Mouse (Mus musculus) brown adipose tissue, adult 24 weeks (tissue): ENCODE data around the gene Scgb1b3. TPM values are rescaled to one million over a fixed set of nuclear protein-coding genes. Genes with fewer than 3 reads are reported as not detected.

Experiments
- H3K27ac ChIP-seq: fragments of 200-500 bp; replicated peaks from 2 replicates; pipeline ENCODE4 v1.5.1; 2012; ENCODE audit warnings: low read depth, mild to moderate bottlenecking, low read length
- H3K4me1 ChIP-seq: fragments of 200-500 bp; 2 replicates; pipeline ENCODE4 v1.6.1; 2012; ENCODE audit warnings: low read length, mixed read lengths; ENCODE audit not compliant: control insufficient read depth, insufficient read depth, insufficient read length
- H3K4me3 ChIP-seq: fragments of 200-500 bp; 2 replicates; pipeline ENCODE4 v1.5.1; 2012; ENCODE audit warnings: low read depth, mild to moderate bottlenecking, low read length, moderate library complexity; ENCODE audit not compliant: insufficient read depth
- polyA plus RNA-seq: library from polyadenylated mRNA; stranded (reverse); fragments of >200 nt; gene quantifications from 2 replicates; pipeline ENCODE4 v1.2.4, GENCODE M21; 2012; ENCODE audit not compliant: missing spikeins, insufficient read depth, insufficient read length

Gene Scgb1b3
- polyA plus RNA-seq = not detected in 2 replicates

- Histone ChIP-seq H3K27ac (no peak within 1 kb of the TSS), H3K4me3 (no peak within 1 kb of the TSS), H3K4me1 (no peaks in the 10 kb centered on the region)
Observed at GRCm38 (mm10) chr7:31375292-31375691, at the start of gene Scgb1b3. Scgb1b3 (plus strand) TSS chr7:31375592.

GRCm38 (mm10) chr7:31362022-31362560, 13.3 kb upstream of the Scgb1b3 start, which contains the start of gene Scgb2b3:
Scgb2b3 (minus strand) TSS chr7:31362072.
- no peak within 1 kb of the TSS for H3K27ac ChIP-seq
- H3K4me1 ChIP-seq = no peaks in the 10 kb centered on the region
- H3K4me3 ChIP-seq = no peak within 1 kb of the TSS

Other genes with a start within 250 kb of the Scgb1b3 start
- 25.9 and 30.4 TPM in 2 replicates for gene Scn1b, start 248.6 kb upstream of the Scgb1b3 start, polyA plus RNA-seq
- 24.7 and 34.9 TPM in 2 replicates for gene Gramd1a, start 219.7 kb upstream of the Scgb1b3 start, polyA plus RNA-seq
- gene Scgb2b2, start 85.1 kb upstream of the Scgb1b3 start, polyA plus RNA-seq = not detected in 2 replicates
- gene Scgb1b2, start 83.8 kb upstream of the Scgb1b3 start, polyA plus RNA-seq = not detected in 2 replicates
- not detected in 2 replicates for gene Scgb2b3, start 13.5 kb upstream of the Scgb1b3 start, polyA plus RNA-seq